Mouse (Mus musculus): ENCODE data around the gene Gsta3.

GRCm38 (mm10) chr1:21298114-21298513 is 57.7 kb downstream of the Gsta3 start:
- TF ChIP-seq GATA1 (IDR thresholded peaks at IDR 0.05; ENCODE audit: borderline replicate concordance, low read length) (no peak), FLI1 (IDR thresholded peaks at IDR 0.05; ENCODE audit: low read length) (no peak)
